Mouse (Mus musculus): Measurements from ENCODE around the gene Ppp2r2c. TPM values are rescaled to one million over a fixed set of nuclear protein-coding genes. Genes with fewer than 3 reads are reported as not detected.

The Ppp2r2c gene
- polyA plus RNA-seq, 1 experiment from 2014 or later: 72.5 TPM

DNA sequence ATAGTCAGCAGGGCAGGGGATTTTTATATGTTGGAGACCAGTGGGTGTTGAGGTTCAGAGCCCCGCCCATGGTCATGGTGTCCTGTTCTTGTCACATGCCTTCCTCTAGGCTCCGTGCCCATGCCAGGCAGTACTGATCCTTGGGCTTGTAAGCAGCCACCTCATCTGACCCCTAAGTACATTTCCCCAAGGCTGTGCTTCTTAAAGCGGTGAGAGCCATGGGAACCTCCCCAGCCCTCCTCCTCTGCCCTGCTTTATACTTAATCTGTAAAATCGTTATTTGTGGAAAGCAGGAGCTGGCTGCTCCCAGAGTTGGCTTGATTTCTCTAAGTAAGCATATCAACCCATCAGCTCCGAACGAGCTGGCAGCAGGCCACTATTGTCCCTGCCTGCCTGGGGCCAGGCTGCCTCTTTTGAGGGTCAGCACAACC is 31.9 kb downstream of the Ppp2r2c start:
- 41% methylated on average over 6 of the region's 6 CpGs for WGBS
- no peak for ATAC-seq (ENCODE audit: low FRiP score, low read depth)
- Histone ChIP-seq H3K9ac (no peak overlapping the region), H3K4me3 (no peak overlapping the region), H3K9me3 (no peaks in the 10 kb centered on the region), H3K27ac (replicated peaks) (peak overlapping the region; percentile 54), H3K36me3 (no peaks in the 10 kb centered on the region), H3K4me1 (replicated peaks) (peaks cover 54% of the 10 kb centered on the region), H3K27me3 (no peaks in the 10 kb centered on the region), H3K4me2 (no peak overlapping the region)

DNA sequence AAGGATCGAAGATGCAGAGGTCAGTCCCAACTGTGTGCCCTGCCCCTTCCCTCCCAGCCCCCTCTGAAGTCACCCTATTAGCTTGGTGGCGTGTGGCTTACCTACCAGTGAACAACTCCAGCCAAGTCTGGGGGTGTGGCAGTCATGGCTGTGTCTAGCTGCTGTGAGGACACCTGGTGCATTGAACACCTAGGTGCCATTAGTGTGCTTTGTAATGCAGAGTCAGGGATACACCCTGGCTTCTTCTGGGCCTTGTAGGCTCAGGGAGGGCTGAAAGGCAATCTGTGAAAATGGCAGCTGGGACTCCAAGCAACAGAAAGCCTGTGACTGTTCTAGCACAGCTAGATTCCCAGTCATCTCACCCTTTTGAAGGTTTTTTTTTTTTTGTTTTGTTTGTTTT is 34.5 kb downstream of the Ppp2r2c start:
- H3K4me1 ChIP-seq (replicated peaks): peaks cover 50% of the 10 kb centered on the region
- H3K36me3 ChIP-seq: no peaks in the 10 kb centered on the region
- H3K27me3 ChIP-seq: no peaks in the 10 kb centered on the region
- H3K9me3 ChIP-seq: no peaks in the 10 kb centered on the region
- no peak overlapping the region for H3K27ac ChIP-seq (replicated peaks)
- H3K4me3 ChIP-seq: no peak overlapping the region
- no peak for ATAC-seq (ENCODE audit: low FRiP score, low read depth)
- H3K9ac ChIP-seq: no peak overlapping the region
- 85% methylated on average over 2 of the region's 2 CpGs for WGBS
- H3K4me2 ChIP-seq: no peak overlapping the region

DNA sequence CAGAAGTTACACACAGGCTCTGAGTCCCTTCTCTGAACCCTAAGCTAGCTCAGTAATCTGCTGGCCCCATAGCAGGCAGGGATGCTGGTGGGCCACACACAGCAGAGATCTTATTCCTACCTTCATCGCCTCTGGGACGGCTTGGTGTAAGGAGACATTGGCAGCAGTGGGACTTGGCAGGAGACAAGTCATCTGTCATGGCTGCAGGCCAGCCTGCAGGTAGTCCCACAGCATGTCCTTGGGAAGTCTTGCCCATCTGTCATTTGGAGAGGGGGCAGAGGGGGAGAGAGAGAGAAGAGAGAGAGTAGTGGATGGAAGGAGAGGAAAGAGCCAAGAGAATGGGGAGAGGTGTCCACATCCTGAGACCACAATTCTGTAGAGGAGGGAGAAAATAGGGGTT is 35.8 kb downstream of the Ppp2r2c start:
- no peak for ATAC-seq (ENCODE audit: low FRiP score, low read depth)
- Histone ChIP-seq H3K9me3 (no peaks in the 10 kb centered on the region), H3K4me3 (no peak overlapping the region), H3K4me1 (replicated peaks) (peaks cover 41% of the 10 kb centered on the region), H3K36me3 (no peaks in the 10 kb centered on the region), H3K27me3 (no peaks in the 10 kb centered on the region), H3K4me2 (no peak overlapping the region), H3K9ac (no peak overlapping the region), H3K27ac (replicated peaks) (peak overlapping the region; percentile 32)
- 52% methylated on average over 2 of the region's 2 CpGs for WGBS

DNA sequence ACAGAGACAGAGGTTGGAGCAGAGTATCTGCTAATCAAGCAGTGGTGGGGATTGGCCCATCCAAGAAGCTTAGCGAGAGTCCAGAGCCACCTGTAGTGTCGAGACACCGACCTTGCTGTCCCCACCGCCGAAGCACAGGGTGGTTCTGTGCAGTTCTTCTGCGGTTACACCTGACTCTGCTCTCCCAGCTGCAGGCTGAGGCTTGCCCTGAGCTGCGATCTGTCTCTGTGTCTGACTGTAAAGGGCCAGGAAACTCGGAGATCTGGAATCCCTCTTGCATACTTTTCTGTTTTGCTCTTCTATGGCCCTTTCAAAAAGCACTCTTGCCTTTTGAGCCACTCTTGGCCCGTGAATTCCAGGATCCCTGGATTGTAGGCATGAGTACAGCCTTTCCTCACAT is 36.4 kb downstream of the Ppp2r2c start:
- no peak overlapping the region for H3K9ac ChIP-seq
- no peak for ATAC-seq (ENCODE audit: low FRiP score, low read depth)

DNA sequence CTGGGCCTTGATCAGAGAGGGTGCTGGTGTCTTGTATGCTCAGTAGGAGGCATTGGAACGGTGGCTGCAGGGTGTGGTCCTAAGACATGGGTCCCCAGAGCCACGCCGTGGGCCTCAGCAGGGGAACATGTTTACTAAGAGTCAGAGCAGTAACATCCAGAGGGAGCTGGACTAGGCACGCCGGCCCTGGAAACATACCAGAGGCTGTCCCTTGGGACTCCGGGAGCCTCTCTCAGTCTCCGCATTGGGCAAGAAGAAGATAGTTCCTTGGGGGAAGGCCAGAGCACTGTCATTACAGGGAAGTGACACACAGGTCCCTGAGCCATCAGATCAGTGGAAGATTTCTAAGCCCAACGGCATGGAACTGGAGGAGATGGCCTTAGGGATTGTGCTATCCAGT is 36.9 kb downstream of the Ppp2r2c start:
- Histone ChIP-seq H3K36me3 (no peaks in the 10 kb centered on the region), H3K27me3 (no peaks in the 10 kb centered on the region), H3K9ac (no peak overlapping the region), H3K4me3 (no peak overlapping the region), H3K4me2 (no peak overlapping the region), H3K4me1 (replicated peaks) (peaks cover 32% of the 10 kb centered on the region), H3K27ac (replicated peaks) (no peak overlapping the region; the same call in 1 of the 2 replicates), H3K9me3 (no peaks in the 10 kb centered on the region)
- no peak for ATAC-seq (ENCODE audit: low FRiP score, low read depth)
- WGBS: 77% methylated on average over 8 of the region's 8 CpGs

More for the DNA sequence above, 36.4 kb downstream of the Ppp2r2c start:
- peak overlapping the region; percentile 27; the same call in 1 of the 2 replicates for H3K27ac ChIP-seq (replicated peaks)
- H3K27me3 ChIP-seq: no peaks in the 10 kb centered on the region
- H3K9me3 ChIP-seq: no peaks in the 10 kb centered on the region
- peaks cover 36% of the 10 kb centered on the region for H3K4me1 ChIP-seq (replicated peaks)
- no peaks in the 10 kb centered on the region for H3K36me3 ChIP-seq
- 89% methylated on average over 9 of the region's 9 CpGs for WGBS
- no peak overlapping the region for H3K4me3 ChIP-seq
- H3K4me2 ChIP-seq: no peak overlapping the region

- Histone ChIP-seq H3K4me2 (no peak overlapping the region), H3K27me3 (no peaks in the 10 kb centered on the region), H3K36me3 (no peaks in the 10 kb centered on the region), H3K9ac (no peak overlapping the region), H3K4me3 (no peak overlapping the region), H3K4me1 (replicated peaks) (peaks cover 48% of the 10 kb centered on the region), H3K27ac (replicated peaks) (no peak overlapping the region), H3K9me3 (no peaks in the 10 kb centered on the region)
- ATAC-seq (ENCODE audit: low FRiP score, low read depth): peak; percentile 29; the same call in 1 of the 2 replicates
- 27% methylated on average over 10 of the region's 10 CpGs for WGBS
Measured at GRCm38 (mm10) chr5:36907695-36908094, 39.4 kb downstream of the Ppp2r2c start.

DNA sequence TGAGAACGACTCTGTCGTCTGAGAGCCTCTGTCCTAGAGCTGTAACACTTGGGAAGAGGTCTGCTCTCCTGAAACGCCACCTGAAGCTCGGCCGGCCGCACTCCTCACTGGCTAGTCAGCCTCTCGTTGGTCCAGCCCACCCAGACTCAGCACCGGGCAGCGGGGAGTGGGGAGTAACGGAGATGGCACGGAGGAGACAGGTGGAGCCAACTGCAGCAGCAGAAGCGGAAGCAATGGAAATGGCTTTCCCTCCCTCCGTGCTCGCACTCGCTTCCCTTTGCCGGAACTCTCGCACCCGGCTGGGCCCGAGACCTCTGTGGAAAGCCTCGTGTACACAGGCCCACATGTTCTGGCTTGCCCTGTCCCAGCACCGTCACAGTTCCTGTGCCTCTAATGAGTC is 41.2 kb downstream of the Ppp2r2c start:
- no peak overlapping the region for H3K4me3 ChIP-seq
- H3K36me3 ChIP-seq: no peaks in the 10 kb centered on the region
- no peaks in the 10 kb centered on the region for H3K27me3 ChIP-seq
- no peak overlapping the region for H3K9ac ChIP-seq
- no peaks in the 10 kb centered on the region for H3K9me3 ChIP-seq
- no peak overlapping the region for H3K4me2 ChIP-seq
- H3K27ac ChIP-seq (replicated peaks): no peak overlapping the region
- no peak for ATAC-seq (ENCODE audit: low FRiP score, low read depth)
- peaks cover 41% of the 10 kb centered on the region for H3K4me1 ChIP-seq (replicated peaks)
- WGBS: 88% methylated on average over 21 of the region's 21 CpGs

GRCm38 (mm10) chr5:36910980-36911379 is 42.7 kb downstream of the Ppp2r2c start:
- WGBS: 21% methylated on average over 7 of the region's 7 CpGs
- 0 out of 2 replicates have a peak, but pooled peaks have one; percentile 27 for ATAC-seq (ENCODE audit: low FRiP score, low read depth)
- H3K4me2 ChIP-seq: no peak overlapping the region

DNA sequence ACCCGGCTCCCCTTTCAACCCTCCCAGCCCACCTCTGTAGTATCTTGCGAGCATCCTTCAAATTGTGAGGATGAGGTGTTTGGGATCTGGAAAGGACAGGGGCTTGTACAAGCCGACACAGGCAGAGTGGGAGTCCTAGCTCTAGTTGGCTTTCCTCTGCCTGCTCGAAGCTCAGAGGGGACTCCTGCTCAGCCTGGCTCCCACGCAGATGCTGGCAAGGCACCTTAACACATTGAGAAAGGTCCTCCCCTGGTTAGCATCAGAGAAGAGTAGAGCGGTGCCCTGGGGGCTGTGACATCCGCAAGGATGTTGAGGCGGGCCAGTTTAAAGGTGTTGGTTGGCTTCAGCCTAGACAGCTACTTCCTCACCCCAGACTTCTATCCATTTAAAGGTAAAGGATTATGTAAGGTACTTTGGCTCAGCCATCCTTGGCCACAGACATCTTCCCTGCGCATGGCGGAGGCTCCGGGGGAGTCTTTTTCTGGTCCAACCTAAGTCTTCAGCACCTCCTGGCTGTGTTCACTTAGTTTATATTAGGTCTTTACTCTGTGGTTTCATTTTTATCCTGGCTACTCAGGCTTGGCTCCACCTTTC is 43.5 kb downstream of the Ppp2r2c start:
- Histone ChIP-seq H3K27me3 (no peaks in the 10 kb centered on the region), H3K4me3 (no peak overlapping the region), H3K4me1 (replicated peaks) (peaks cover 31% of the 10 kb centered on the region), H3K27ac (replicated peaks) (no peak overlapping the region), H3K4me2 (no peak overlapping the region), H3K9me3 (no peaks in the 10 kb centered on the region), H3K9ac (no peak overlapping the region), H3K36me3 (no peaks in the 10 kb centered on the region)
- 81% methylated on average over 11 of the region's 11 CpGs for WGBS
- no peak for ATAC-seq (ENCODE audit: low FRiP score, low read depth)

More at GRCm38 (mm10) chr5:36910980-36911379, 42.7 kb downstream of the Ppp2r2c start:
- Histone ChIP-seq H3K4me3 (no peak overlapping the region), H3K9ac (no peak overlapping the region), H3K27me3 (no peaks in the 10 kb centered on the region), H3K27ac (replicated peaks) (0 out of 2 replicates have a peak overlapping the region, but pooled peaks have one; percentile 29), H3K4me1 (replicated peaks) (peaks cover 31% of the 10 kb centered on the region), H3K36me3 (no peaks in the 10 kb centered on the region), H3K9me3 (no peaks in the 10 kb centered on the region)

- WGBS: 58% methylated on average over 14 of the region's 14 CpGs
- Histone ChIP-seq H3K27ac (replicated peaks) (no peak overlapping the region), H3K36me3 (no peaks in the 10 kb centered on the region), H3K9ac (no peak overlapping the region), H3K27me3 (no peaks in the 10 kb centered on the region), H3K4me1 (replicated peaks) (peaks cover 28% of the 10 kb centered on the region), H3K9me3 (no peaks in the 10 kb centered on the region), H3K4me3 (no peak overlapping the region), H3K4me2 (no peak overlapping the region)
- no peak for ATAC-seq (ENCODE audit: low FRiP score, low read depth)
Measured at GRCm38 (mm10) chr5:36912602-36913310, 44.4 kb downstream of the Ppp2r2c start.

DNA sequence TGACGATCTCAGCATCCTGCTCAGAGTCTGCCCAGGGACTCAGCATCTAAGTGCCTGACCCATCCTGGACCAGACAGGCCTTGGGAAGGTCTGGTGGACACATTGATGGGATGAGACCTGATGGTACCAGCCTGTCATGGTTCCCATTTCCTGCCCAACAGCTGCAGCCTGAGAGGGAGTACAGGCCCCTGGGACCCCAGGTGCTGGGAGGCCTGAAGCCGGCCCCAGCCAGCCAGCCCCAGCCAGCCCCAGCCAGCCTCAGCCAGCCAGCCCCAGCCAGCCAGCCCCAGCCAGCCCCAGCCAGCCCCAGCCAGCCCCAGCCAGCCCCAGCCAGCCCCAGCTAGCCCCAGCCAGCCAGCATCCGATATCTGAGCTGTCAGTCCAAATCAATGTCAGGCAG is 46.9 kb downstream of the Ppp2r2c start:
- ATAC-seq (ENCODE audit: low FRiP score, low read depth): peak; percentile 32; the same call in 1 of the 2 replicates
- H3K4me2 ChIP-seq: no peak overlapping the region
- no peaks in the 10 kb centered on the region for H3K36me3 ChIP-seq
- H3K27me3 ChIP-seq: no peaks in the 10 kb centered on the region
- no peak overlapping the region for H3K9ac ChIP-seq
- H3K27ac ChIP-seq (replicated peaks): no peak overlapping the region
- 56% methylated on average over 3 of the region's 3 CpGs for WGBS
- H3K4me1 ChIP-seq (replicated peaks): peaks cover 40% of the 10 kb centered on the region
- no peaks in the 10 kb centered on the region for H3K9me3 ChIP-seq
- H3K4me3 ChIP-seq: no peak overlapping the region

GRCm38 (mm10) chr5:36916581-36916980 is 48.3 kb downstream of the Ppp2r2c start:
- Histone ChIP-seq H3K27ac (replicated peaks) (no peak overlapping the region), H3K4me1 (replicated peaks) (peaks cover 30% of the 10 kb centered on the region), H3K9ac (no peak overlapping the region), H3K27me3 (no peaks in the 10 kb centered on the region), H3K36me3 (no peaks in the 10 kb centered on the region), H3K4me3 (no peak overlapping the region), H3K9me3 (no peaks in the 10 kb centered on the region), H3K4me2 (no peak overlapping the region)
- WGBS: 74% methylated on average over 4 of the region's 4 CpGs
- ATAC-seq (ENCODE audit: low FRiP score, low read depth): no peak
